Mouse (Mus musculus) forebrain, postnatal 0 days (tissue): ENCODE measurements around the gene Dab1. TPM values are rescaled to one million over a fixed set of nuclear protein-coding genes. Genes with fewer than 3 reads are reported as not detected.

ENCODE experiments used
- ATAC-seq: fragments of 200-750 bp; cut with Nextera tagmentation; 2 replicates; pipeline ENCODE4 v1.8.0; 2017; ENCODE audit warnings: mild to moderate bottlenecking, moderate library complexity
- DNase-seq: peaks from one replicate; pipeline ENCODE4 v3.0.0-alpha.2; 2015
- H3K27ac ChIP-seq: fragments of 300-500 bp; sonication (generic); 2 replicates; pipeline ENCODE4 v1.5.1; 2014; ENCODE audit warnings: low read depth, mild to moderate bottlenecking, antibody characterized with exemption, low read length, moderate library complexity, mixed read lengths
- H3K27me3 ChIP-seq: fragments of 300-500 bp; sonication (generic); 2 replicates; pipeline ENCODE4 v1.6.1; 2014; ENCODE audit warnings: mild to moderate bottlenecking, low read length, mixed read lengths; ENCODE audit not compliant: insufficient read depth
- H3K36me3 ChIP-seq: fragments of 300-500 bp; sonication (generic); 2 replicates; pipeline ENCODE4 v1.6.1; 2014; ENCODE audit warnings: mild to moderate bottlenecking, moderate library complexity; ENCODE audit not compliant: insufficient read depth
- H3K4me1 ChIP-seq: fragments of 300-500 bp; sonication (generic); 2 replicates; pipeline ENCODE4 v1.6.1; 2014; ENCODE audit warnings: antibody characterized with exemption; ENCODE audit not compliant: insufficient read depth
- H3K4me2 ChIP-seq: fragments of 300-500 bp; sonication (generic); 2 replicates; pipeline ENCODE4 v1.6.1; 2014; ENCODE audit warnings: low read depth, mild to moderate bottlenecking, moderate library complexity
- H3K4me3 ChIP-seq: fragments of 300-500 bp; sonication (generic); 2 replicates; pipeline ENCODE4 v1.5.1; 2014; ENCODE audit warnings: low read depth, low read length, mixed read lengths
- H3K9ac ChIP-seq: fragments of 300-500 bp; sonication (generic); 2 replicates; pipeline ENCODE4 v1.6.1; 2014; ENCODE audit warnings: mild to moderate bottlenecking
- H3K9me3 ChIP-seq: fragments of 300-500 bp; sonication (generic); 2 replicates; pipeline ENCODE4 v1.6.1; 2016; ENCODE audit warnings: low read length
- CTCF ChIP-seq: sonication (generic); IDR thresholded peaks from 2 replicates; pipeline ENCODE4 v1.5.1; 2016; ENCODE audit warnings: antibody characterized with exemption, control low read depth, low read depth
- WGBS: fragments of 180-500 bp; shearing (Covaris S2); extraction: QIAGEN DNeasy Blood & Tissue Kit; methylation state at CpG from one replicate; pipeline ENCODE4 v1.1.7; 2014; 5-methylcytosine and 5-hydroxymethylcytosine counted together
- polyA plus RNA-seq: library from polyadenylated mRNA; unstranded; fragments of >200 nt; fragmentation: Nextera tagmentation; extraction: Ambion mirVana; gene quantifications from 2 replicates; pipeline ENCODE4 v1.2.1, GENCODE M21; 2015
- total RNA-seq: library from RNA; depleted of rRNA; stranded (reverse); fragments of >200 nt; gene quantifications from 2 replicates; pipeline ENCODE4 v1.2.3, GENCODE M21; 2014

Dab1 gene
- total and polyA plus RNA-seq, 2 experiments from 2014 or later = 64.8 to 141 TPM

GRCm38 (mm10) chr4:104246506-104246905 lies 627.3 kb downstream of the Dab1 start:
- Histone ChIP-seq H3K9me3 (no peaks in the 10 kb centered on the region), H3K4me3 (no peak overlapping the region), H3K9ac (no peak overlapping the region), H3K27ac (no peak overlapping the region), H3K4me1 (no peaks in the 10 kb centered on the region), H3K36me3 (no peaks in the 10 kb centered on the region), H3K27me3 (no peaks in the 10 kb centered on the region), H3K4me2 (no peak overlapping the region)
- 61% methylated on average over 1 of the region's 1 CpGs for WGBS
- no peak for TF ChIP-seq CTCF
- no peak for DNase-seq
- ATAC-seq = no peak

- TF ChIP-seq CTCF = no peak
- peak; percentile 24 for DNase-seq
- H3K9me3 ChIP-seq = no peaks in the 10 kb centered on the region
- H3K4me1 ChIP-seq = no peaks in the 10 kb centered on the region
- H3K4me3 ChIP-seq = no peak overlapping the region
- no peaks in the 10 kb centered on the region for H3K27me3 ChIP-seq
- H3K9ac ChIP-seq = no peak overlapping the region
- 53% methylated on average over 6 of the region's 6 CpGs for WGBS
- H3K4me2 ChIP-seq = no peak overlapping the region
- peak; percentile 32; the same call in 1 of the 2 replicates for ATAC-seq
- no peak overlapping the region for H3K27ac ChIP-seq
- no peaks in the 10 kb centered on the region for H3K36me3 ChIP-seq
These were observed 630.3 kb downstream of the Dab1 start for GRCm38 (mm10) chr4:104249462-104249861.

GRCm38 (mm10) chr4:104257776-104258175 lies 638.6 kb downstream of the Dab1 start:
- Histone ChIP-seq H3K9me3 (no peaks in the 10 kb centered on the region), H3K4me2 (no peak overlapping the region), H3K4me1 (no peaks in the 10 kb centered on the region), H3K27ac (no peak overlapping the region), H3K9ac (no peak overlapping the region), H3K36me3 (no peaks in the 10 kb centered on the region), H3K4me3 (no peak overlapping the region), H3K27me3 (no peaks in the 10 kb centered on the region)
- DNase-seq (peak; percentile 48), ATAC-seq (no peak)
- 50% methylated on average over 8 of the region's 8 CpGs for WGBS
- no peak for TF ChIP-seq CTCF

GRCm38 (mm10) chr4:104269422-104270172 lies 650.4 kb downstream of the Dab1 start:
- Histone ChIP-seq H3K27ac (peak overlapping the region; percentile 70), H3K27me3 (no peaks in the 10 kb centered on the region), H3K4me3 (no peak overlapping the region), H3K9me3 (no peaks in the 10 kb centered on the region), H3K36me3 (no peaks in the 10 kb centered on the region), H3K4me2 (no peak overlapping the region), H3K4me1 (no peaks in the 10 kb centered on the region), H3K9ac (no peak overlapping the region)
- 24% methylated on average over 6 of the region's 6 CpGs for WGBS
- DNase-seq (peak; percentile 84), ATAC-seq (peak; percentile 94)
- no peak for TF ChIP-seq CTCF

GRCm38 (mm10) chr4:104270173-104270557 lies 651.0 kb downstream of the Dab1 start:
- no peak overlapping the region for H3K4me2 ChIP-seq
- no peak overlapping the region for H3K4me3 ChIP-seq
- DNase-seq = peak; percentile 72
- peak overlapping the region; percentile 70 for H3K27ac ChIP-seq
- H3K9ac ChIP-seq = no peak overlapping the region
- 28% methylated on average over 5 of the region's 5 CpGs for WGBS
- H3K36me3 ChIP-seq = no peaks in the 10 kb centered on the region
- ATAC-seq = peak; percentile 93
- H3K4me1 ChIP-seq = no peaks in the 10 kb centered on the region
- H3K9me3 ChIP-seq = no peaks in the 10 kb centered on the region
- no peak for TF ChIP-seq CTCF
- no peaks in the 10 kb centered on the region for H3K27me3 ChIP-seq

GRCm38 (mm10) chr4:104275260-104275659 lies 656.1 kb downstream of the Dab1 start:
- no peaks in the 10 kb centered on the region for H3K36me3 ChIP-seq
- no peak for ATAC-seq
- H3K27me3 ChIP-seq = no peaks in the 10 kb centered on the region
- no peaks in the 10 kb centered on the region for H3K9me3 ChIP-seq
- no peak overlapping the region for H3K9ac ChIP-seq
- H3K4me3 ChIP-seq = no peak overlapping the region
- no peaks in the 10 kb centered on the region for H3K4me1 ChIP-seq
- TF ChIP-seq CTCF = no peak
- no peak overlapping the region for H3K4me2 ChIP-seq
- 94% methylated on average over 1 of the region's 1 CpGs for WGBS
- H3K27ac ChIP-seq = no peak overlapping the region
- no peak for DNase-seq

- Histone ChIP-seq H3K4me2 (no peak overlapping the region), H3K4me1 (no peaks in the 10 kb centered on the region), H3K4me3 (no peak overlapping the region), H3K9me3 (no peaks in the 10 kb centered on the region), H3K27ac (no peak overlapping the region), H3K27me3 (no peaks in the 10 kb centered on the region), H3K9ac (no peak overlapping the region), H3K36me3 (no peaks in the 10 kb centered on the region)
- TF ChIP-seq CTCF = no peak
- 95% methylated on average over 7 of the region's 7 CpGs for WGBS
- ATAC-seq (no peak), DNase-seq (no peak)
These were observed 657.8 kb downstream of the Dab1 start for GRCm38 (mm10) chr4:104276916-104277315.
